Mouse (Mus musculus): Measurements from ENCODE around the gene Tph2.
"Not testable (repeated sequence)": the region's sequence is repeated elsewhere in the genome, so short reads cannot be mapped to it uniquely, and the experiment has no call there.

The Tph2 gene

DNA sequence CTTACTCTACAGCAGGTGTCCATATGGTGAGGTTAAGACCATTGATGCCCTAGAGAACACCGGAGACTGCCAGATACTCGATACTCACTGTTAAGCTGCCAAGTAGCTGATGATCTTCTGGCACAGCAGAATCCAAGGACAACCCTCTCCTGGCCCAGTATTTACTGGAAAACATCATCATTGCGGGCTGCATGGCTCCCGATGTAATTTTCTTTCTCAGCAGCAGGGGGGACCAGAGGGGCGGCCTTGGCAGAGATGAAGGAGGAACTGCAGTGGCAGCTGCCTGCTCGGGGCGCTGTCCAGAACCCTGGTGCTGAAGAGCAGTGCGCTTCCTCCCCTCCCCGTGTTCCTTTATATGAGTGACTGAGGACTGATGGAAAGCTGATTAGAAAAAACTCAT, at the start of gene Tph2:
Gene Tph2, minus strand, starts transcription at position 326 of the 400 bp plus-strand sequence.
- DNase-seq = peak; percentile 74

GRCm38 (mm10) chr10:115233798-115234197, 49.0 kb upstream of the Tph2 start:
- DNase-seq = no peak

DNA sequence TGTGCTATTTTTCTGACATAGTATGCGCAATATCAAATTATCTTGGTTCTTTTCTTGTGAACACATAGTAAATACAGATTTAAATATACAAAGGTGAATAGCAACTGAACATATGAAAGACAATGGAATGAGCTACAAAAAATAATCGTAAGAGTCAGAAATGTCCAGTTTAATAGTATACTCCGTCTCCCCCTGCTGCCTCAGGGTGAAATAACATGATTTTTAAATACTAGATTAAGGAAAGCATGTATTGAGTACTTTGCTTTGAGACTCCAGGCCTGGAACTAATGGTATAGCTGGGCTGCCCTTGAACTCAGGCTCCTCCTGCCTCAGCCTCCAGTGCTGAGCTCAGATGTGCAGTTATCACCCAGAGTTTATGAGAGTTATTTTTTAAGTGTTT, 47.7 kb upstream of the Tph2 start:
- no peak for DNase-seq

- no peak for DNase-seq
These were observed 44.2 kb upstream of the Tph2 start for GRCm38 (mm10) chr10:115229023-115229422.

GRCm38 (mm10) chr10:115226586-115226985, 41.8 kb upstream of the Tph2 start:
- no peak for DNase-seq

- no peak for DNase-seq
These were observed 39.0 kb upstream of the Tph2 start for GRCm38 (mm10) chr10:115223845-115224244.

DNA sequence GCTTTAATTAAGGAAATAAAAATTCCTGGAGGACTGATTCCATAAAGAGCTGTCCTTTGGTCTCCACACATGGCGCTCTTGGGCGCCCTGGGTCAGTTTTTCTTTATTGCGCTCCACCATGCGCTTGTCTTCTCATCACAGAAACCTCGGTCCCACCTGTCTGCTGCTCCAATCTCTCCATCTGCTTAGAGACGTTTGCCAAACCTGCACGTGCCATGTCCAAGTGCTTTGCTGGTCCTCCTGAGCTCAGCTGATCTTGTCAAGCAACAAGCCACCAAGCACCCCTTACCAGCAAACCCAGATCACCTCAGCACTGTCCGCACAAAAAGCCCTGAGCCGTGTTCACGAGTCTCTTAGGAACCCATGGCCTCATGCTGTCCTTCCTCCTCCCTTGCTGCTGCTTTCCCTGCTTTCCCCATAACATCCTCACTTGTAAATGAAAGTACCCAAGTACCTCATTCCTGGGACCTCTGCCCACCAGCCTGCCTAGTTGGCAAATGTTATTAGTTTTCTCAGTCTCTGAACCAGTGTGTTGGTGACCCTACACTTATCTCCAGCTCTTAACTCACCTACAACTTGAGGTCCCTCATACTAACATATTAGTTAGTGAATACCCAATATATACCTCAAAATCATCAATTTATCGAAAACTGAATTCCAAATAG, 28.2 kb upstream of the Tph2 start:
- DNase-seq = no peak

DNA sequence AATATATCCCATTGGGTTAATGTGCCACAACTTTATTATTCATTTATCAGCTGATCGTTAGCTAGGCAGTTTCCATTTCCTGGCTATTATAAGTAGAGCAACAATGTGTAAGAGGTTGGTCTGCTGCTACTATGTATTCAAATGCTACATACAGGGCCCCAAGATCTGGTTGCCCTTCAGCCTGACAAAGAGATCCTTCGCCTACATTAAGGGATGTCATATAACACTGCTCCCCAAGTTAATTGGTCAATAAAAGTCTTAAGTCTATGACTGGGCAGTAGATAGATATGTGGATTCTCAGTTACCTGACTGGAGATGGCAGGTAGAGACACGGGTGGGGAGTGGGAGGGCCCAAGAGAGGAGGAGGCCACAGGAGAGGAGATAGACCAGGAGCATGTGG, 21.0 kb upstream of the Tph2 start:
- DNase-seq = no peak

DNA sequence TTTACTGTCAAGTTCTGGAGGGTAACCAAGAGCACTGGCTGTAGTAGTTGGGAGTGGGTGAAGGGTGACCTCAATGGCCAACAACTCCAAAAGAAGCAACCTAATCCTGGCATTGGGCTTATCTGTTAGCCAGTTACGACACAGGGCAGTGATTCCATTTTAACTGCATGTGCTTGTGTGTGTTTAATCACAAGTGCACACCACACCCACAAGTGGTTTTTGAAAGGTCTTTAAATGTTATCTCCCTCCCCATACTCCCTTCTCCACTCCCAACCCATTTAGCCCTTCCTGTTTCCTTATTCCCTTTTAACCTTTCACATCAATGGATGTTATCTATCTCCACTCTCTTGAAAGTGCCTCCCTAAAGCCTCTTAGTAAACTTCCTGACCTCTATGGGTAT, 20.5 kb upstream of the Tph2 start:
- DNase-seq = no peak

GRCm38 (mm10) chr10:115191214-115191613, 6.4 kb upstream of the Tph2 start:
- DNase-seq = no peak

- no peak for DNase-seq
These were observed 2.6 kb upstream of the Tph2 start for GRCm38 (mm10) chr10:115187390-115187789.

DNA sequence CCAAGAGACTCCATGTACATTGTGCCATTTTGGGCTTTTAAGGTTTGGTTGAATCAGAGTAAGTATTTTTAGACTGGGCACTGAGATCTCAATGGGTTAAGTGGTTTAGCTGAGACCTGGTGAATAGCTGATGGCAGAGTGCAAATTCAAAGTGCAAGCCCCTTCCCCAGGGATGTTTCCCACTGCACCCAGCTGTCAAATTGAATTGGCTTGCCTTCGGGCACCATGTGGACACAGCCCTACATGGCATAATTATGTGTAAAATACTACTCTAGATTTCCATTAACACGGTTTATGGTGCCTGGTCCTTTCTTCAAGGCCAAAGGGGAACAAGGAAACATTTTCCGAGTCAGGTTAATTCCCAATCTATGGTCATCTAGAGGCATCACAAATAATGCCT, 3.8 kb downstream of the Tph2 start:
- no peak for DNase-seq

DNA sequence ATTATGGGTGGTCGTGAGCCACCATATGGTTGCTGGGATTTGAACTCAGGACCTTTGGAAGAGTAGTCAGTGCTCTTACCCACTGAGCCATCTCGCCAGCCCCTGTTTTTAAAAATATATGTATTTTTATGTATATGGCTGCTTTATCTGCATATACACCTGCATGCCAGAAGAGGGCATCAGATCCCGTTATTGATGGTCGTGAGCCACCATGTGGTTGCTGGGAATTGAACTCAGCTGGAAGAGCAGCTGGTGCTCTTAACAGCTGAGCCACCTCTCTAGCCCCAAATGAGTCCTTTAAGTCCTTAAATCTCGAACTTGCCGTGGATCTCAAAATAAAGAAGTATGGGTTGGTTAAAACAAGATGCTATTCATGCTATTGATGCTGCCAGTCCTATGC, 6.8 kb downstream of the Tph2 start:
- DNase-seq = not testable (repeated sequence)

DNA sequence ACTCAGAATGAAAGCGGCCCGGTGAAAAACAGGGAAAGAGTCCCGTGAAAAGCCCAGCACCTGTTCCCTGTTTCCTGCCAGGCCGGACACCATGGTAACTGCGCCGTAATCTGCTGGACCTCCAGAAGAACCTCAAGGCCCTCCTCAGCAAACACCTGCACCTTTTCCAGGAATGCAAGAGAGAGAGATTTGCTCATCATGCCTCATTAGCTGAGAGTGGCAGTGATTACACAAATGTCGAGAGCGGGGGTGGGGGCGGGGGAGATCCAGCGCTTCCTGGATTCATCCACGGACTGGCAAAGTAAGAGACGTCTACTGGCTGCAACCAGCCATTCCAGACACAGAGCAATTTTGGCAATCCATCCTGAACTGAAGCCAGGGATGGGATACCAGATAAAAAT, 9.2 kb downstream of the Tph2 start:
- no peak for DNase-seq

DNA sequence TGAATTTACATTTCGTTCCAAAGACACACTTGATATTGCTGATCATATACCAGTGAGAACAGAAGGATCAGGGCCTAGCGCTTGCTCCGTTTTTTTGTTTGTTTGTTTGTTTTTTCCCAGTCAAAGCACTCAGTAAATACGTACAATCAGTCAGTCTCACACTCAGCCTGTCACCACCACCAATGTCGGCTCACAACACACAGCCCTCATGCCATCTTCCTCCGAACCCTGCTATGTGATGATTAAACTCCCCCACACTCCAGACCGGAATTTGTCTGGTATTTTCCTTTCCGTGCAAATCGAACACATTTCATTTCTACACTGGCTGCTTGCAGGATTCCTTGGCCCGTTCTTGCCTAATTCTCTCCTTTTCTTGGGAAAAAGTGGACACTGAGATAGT, 11.5 kb downstream of the Tph2 start:
- no peak for DNase-seq

GRCm38 (mm10) chr10:115171351-115171818, 13.4 kb downstream of the Tph2 start:
- peak; percentile 6 for DNase-seq

DNA sequence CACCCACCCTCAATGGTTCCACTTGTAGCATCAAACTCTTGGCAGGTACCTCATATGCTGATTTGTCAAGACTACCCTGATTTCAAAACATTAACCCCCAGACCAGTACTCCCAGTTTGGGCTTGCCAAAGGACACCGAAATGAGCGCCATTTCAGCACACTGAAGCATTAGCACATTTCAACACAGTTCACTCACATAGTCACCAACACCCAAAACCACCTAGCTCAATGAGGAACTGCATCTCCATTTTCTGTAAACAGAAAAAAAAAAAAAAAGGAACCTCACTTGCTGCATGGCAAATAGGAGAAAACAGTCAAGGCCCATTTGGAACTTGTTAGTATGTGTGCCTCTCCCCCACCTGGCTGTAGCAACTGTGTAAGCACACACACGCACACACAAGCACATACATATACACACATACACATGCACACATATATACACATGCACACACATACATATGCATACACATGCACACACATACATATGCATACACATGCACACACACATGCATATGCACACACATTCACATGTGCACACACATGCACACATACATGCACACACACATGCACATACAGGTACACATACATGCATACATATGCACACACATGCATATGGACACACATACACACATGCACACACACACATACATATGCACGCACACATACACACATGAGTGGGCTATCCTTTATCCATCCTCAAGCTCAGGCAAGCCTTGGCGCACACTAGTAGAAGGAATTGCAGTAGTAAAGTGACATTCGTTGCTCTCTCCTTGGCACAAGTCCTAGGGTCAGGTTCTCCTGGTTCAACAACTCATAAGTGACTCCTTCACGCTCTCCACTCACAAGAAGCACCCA, 14.1 kb downstream of the Tph2 start:
- DNase-seq = no peak

GRCm38 (mm10) chr10:115169410-115169809, 15.4 kb downstream of the Tph2 start:
- no peak for DNase-seq

DNA sequence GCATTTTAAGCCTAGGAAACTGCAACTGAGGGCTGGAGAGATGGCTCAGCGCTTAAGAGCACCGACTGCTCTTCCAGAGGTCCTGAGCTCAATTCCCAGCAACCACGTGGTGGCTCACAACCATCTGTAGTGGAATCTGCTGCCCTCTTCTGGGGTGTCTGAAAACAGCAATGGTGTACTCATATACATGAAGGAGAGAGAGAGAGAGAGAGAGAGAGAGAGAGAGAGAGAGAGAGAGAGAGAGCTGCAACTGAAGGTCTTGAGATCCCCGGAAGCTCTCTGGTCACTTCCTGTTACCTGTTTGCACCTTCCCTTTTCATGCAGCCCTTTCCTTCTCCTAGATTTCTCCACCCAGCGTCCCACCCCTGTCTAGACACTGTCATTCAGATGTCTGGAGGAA, 24.5 kb downstream of the Tph2 start:
- DNase-seq = no peak

- DNase-seq = no peak
These were observed 37.5 kb downstream of the Tph2 start for GRCm38 (mm10) chr10:115147308-115147707.

DNA sequence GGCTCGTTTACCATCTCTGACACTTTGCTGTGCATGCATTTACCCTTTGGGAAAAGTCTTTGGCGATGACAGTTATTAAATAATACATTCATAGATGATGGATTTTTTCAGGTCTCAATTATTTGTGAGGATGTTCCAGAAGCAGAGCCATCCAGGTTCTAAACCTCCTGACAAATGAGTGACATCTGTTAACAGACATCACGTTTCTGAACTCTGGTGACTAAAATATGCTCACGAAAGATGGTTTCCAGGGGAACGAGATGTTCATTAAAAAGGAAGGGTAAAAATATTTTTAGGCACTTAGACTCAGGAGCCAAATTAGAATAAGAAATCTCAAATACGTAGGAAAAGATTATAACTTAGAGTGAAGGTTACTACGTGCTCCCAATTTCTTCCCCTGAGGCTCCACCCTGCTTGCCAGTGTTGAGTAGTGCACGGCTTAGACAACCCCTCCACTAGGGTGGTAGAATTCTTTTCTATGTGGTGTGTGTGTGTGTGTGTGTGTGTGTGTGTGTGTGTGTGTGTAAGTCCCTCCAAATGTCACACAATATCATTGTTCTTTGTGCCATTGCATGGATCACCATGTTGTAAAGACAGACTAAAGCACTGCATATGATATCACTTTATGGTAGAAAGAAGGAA, 38.4 kb downstream of the Tph2 start:
- DNase-seq = no peak

DNA sequence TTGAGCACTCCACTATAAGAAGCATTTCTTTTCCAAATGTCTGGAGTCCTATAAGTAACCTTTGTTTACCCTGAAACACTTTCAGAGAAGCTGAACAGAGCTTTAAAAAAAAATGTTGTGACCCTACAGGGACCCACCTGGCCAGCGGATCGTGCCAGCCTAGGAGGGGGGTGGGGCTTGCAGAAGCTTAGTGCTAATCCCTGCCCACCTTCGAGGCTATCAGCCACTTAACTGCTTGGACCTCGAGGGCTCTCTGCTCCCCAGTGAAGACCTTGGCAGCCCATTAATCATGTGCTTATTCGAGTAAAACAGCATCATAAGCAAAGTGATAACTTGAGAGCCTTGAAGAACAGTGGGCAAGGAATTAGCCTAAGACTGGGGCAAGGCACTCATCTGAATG, 40.3 kb downstream of the Tph2 start:
- no peak for DNase-seq

- peak; percentile 26 for DNase-seq
These were observed 41.2 kb downstream of the Tph2 start for GRCm38 (mm10) chr10:115143641-115144040.

GRCm38 (mm10) chr10:115137016-115137415, 47.8 kb downstream of the Tph2 start:
- DNase-seq = no peak
